Mouse (Mus musculus): ENCODE data around the gene Padi2.

- TF ChIP-seq CTCF (IDR thresholded peaks at IDR 0.05; ENCODE audit: insufficient read depth, low read length) (no peak), POLR2A (IDR thresholded peaks at IDR 0.05; ENCODE audit: borderline replicate concordance, extremely low read depth, low read depth, low read length) (no peak)
These were observed 3.4 kb downstream of the Padi2 start for GRCm38 (mm10) chr4:140909536-140909935.
